Mouse (Mus musculus) forebrain, postnatal 0 days (tissue): ENCODE results near the gene Tef. TPM values are rescaled to one million over a fixed set of nuclear protein-coding genes. Genes with fewer than 3 reads are reported as not detected.

Experiments
- ATAC-seq: fragments of 200-750 bp; cut with Nextera tagmentation; 2 replicates; pipeline ENCODE4 v1.8.0; 2017; ENCODE audit warnings: mild to moderate bottlenecking, moderate library complexity
- DNase-seq: peaks from one replicate; pipeline ENCODE4 v3.0.0-alpha.2; 2015
- H3K27ac ChIP-seq: fragments of 300-500 bp; sonication (generic); 2 replicates; pipeline ENCODE4 v1.5.1; 2014; ENCODE audit warnings: low read depth, mild to moderate bottlenecking, antibody characterized with exemption, low read length, moderate library complexity, mixed read lengths
- H3K27me3 ChIP-seq: fragments of 300-500 bp; sonication (generic); 2 replicates; pipeline ENCODE4 v1.6.1; 2014; ENCODE audit warnings: mild to moderate bottlenecking, low read length, mixed read lengths; ENCODE audit not compliant: insufficient read depth
- H3K36me3 ChIP-seq: fragments of 300-500 bp; sonication (generic); 2 replicates; pipeline ENCODE4 v1.6.1; 2014; ENCODE audit warnings: mild to moderate bottlenecking, moderate library complexity; ENCODE audit not compliant: insufficient read depth
- H3K4me1 ChIP-seq: fragments of 300-500 bp; sonication (generic); 2 replicates; pipeline ENCODE4 v1.6.1; 2014; ENCODE audit warnings: antibody characterized with exemption; ENCODE audit not compliant: insufficient read depth
- H3K4me2 ChIP-seq: fragments of 300-500 bp; sonication (generic); 2 replicates; pipeline ENCODE4 v1.6.1; 2014; ENCODE audit warnings: low read depth, mild to moderate bottlenecking, moderate library complexity
- H3K4me3 ChIP-seq: fragments of 300-500 bp; sonication (generic); 2 replicates; pipeline ENCODE4 v1.5.1; 2014; ENCODE audit warnings: low read depth, low read length, mixed read lengths
- H3K9ac ChIP-seq: fragments of 300-500 bp; sonication (generic); 2 replicates; pipeline ENCODE4 v1.6.1; 2014; ENCODE audit warnings: mild to moderate bottlenecking
- H3K9me3 ChIP-seq: fragments of 300-500 bp; sonication (generic); 2 replicates; pipeline ENCODE4 v1.6.1; 2016; ENCODE audit warnings: low read length
- CTCF ChIP-seq: sonication (generic); IDR thresholded peaks from 2 replicates; pipeline ENCODE4 v1.5.1; 2016; ENCODE audit warnings: antibody characterized with exemption, control low read depth, low read depth
- WGBS: fragments of 180-500 bp; shearing (Covaris S2); extraction: QIAGEN DNeasy Blood & Tissue Kit; methylation state at CpG from one replicate; pipeline ENCODE4 v1.1.7; 2014; 5-methylcytosine and 5-hydroxymethylcytosine counted together
- polyA plus RNA-seq: library from polyadenylated mRNA; unstranded; fragments of >200 nt; fragmentation: Nextera tagmentation; extraction: Ambion mirVana; gene quantifications from 2 replicates; pipeline ENCODE4 v1.2.1, GENCODE M21; 2015
- total RNA-seq: library from RNA; depleted of rRNA; stranded (reverse); fragments of >200 nt; gene quantifications from 2 replicates; pipeline ENCODE4 v1.2.3, GENCODE M21; 2014

The Tef gene
- total and polyA plus RNA-seq, 2 experiments from 2014 or later = 27.8 to 71.8 TPM

GRCm38 (mm10) chr15:81800391-81800790 is 1.8 kb upstream of the Tef start:
- H3K9me3 ChIP-seq = no peaks in the 10 kb centered on the region
- WGBS = 76% methylated on average over 3 of the region's 3 CpGs
- no peak overlapping the region for H3K9ac ChIP-seq
- H3K27ac ChIP-seq = no peak overlapping the region
- TF ChIP-seq CTCF = no peak
- H3K4me3 ChIP-seq = no peak overlapping the region
- peaks cover 5% of the 10 kb centered on the region; the same call in 1 of the 2 replicates for H3K36me3 ChIP-seq
- H3K4me2 ChIP-seq = no peak overlapping the region
- H3K4me1 ChIP-seq = peaks cover 12% of the 10 kb centered on the region
- no peak for DNase-seq
- no peak for ATAC-seq
- no peaks in the 10 kb centered on the region for H3K27me3 ChIP-seq

- H3K9ac ChIP-seq = peak overlapping the region; percentile 47; the same call in 1 of the 2 replicates
- no peaks in the 10 kb centered on the region for H3K36me3 ChIP-seq
- peak; percentile 26 for ATAC-seq
- 4% methylated on average over 8 of the region's 8 CpGs for WGBS
- H3K27me3 ChIP-seq = no peaks in the 10 kb centered on the region
- peak overlapping the region; percentile 71 for H3K4me2 ChIP-seq
- H3K4me1 ChIP-seq = peaks cover 12% of the 10 kb centered on the region
- no peak for DNase-seq
- H3K4me3 ChIP-seq = peak overlapping the region; percentile 34
- no peak for TF ChIP-seq CTCF
- H3K9me3 ChIP-seq = no peaks in the 10 kb centered on the region
- H3K27ac ChIP-seq = peak overlapping the region; percentile 66
Measured at GRCm38 (mm10) chr15:81802941-81803351, 725 bp downstream of the Tef start.

- TF ChIP-seq CTCF = no peak
- no peaks in the 10 kb centered on the region for H3K9me3 ChIP-seq
- no peaks in the 10 kb centered on the region for H3K27me3 ChIP-seq
- no peak overlapping the region for H3K4me3 ChIP-seq
- peaks cover 12% of the 10 kb centered on the region for H3K4me1 ChIP-seq
- WGBS = 66% methylated on average over 4 of the region's 4 CpGs
- peak overlapping the region; percentile 71; the same call in 1 of the 2 replicates for H3K4me2 ChIP-seq
- ATAC-seq = no peak
- H3K9ac ChIP-seq = no peak overlapping the region
- H3K27ac ChIP-seq = no peak overlapping the region
- H3K36me3 ChIP-seq = no peaks in the 10 kb centered on the region
- no peak for DNase-seq
Measured at GRCm38 (mm10) chr15:81803425-81803951, 1.3 kb downstream of the Tef start.

- TF ChIP-seq CTCF = no peak
- Histone ChIP-seq H3K4me1 (peaks cover 12% of the 10 kb centered on the region), H3K36me3 (no peaks in the 10 kb centered on the region), H3K4me3 (no peak overlapping the region), H3K4me2 (no peak overlapping the region), H3K9ac (no peak overlapping the region), H3K27me3 (no peaks in the 10 kb centered on the region), H3K9me3 (no peaks in the 10 kb centered on the region), H3K27ac (no peak overlapping the region)
- WGBS = 59% methylated on average over 1 of the region's 1 CpGs
- DNase-seq (no peak), ATAC-seq (no peak)
Measured at GRCm38 (mm10) chr15:81804172-81804571, 2.0 kb downstream of the Tef start.

- ATAC-seq (no peak), DNase-seq (no peak)
- peaks cover 18% of the 10 kb centered on the region for H3K4me1 ChIP-seq
- H3K27me3 ChIP-seq = no peaks in the 10 kb centered on the region
- WGBS = 81% methylated on average over 3 of the region's 3 CpGs
- H3K27ac ChIP-seq = no peak overlapping the region
- no peak overlapping the region for H3K4me3 ChIP-seq
- H3K4me2 ChIP-seq = no peak overlapping the region
- TF ChIP-seq CTCF = no peak
- H3K9ac ChIP-seq = no peak overlapping the region
- no peaks in the 10 kb centered on the region for H3K36me3 ChIP-seq
- H3K9me3 ChIP-seq = no peaks in the 10 kb centered on the region
Measured at GRCm38 (mm10) chr15:81804883-81805282, 2.7 kb downstream of the Tef start.

- no peak overlapping the region for H3K27ac ChIP-seq
Measured at GRCm38 (mm10) chr15:81805624-81806023, 3.4 kb downstream of the Tef start.

GRCm38 (mm10) chr15:81806621-81807404 is 4.6 kb downstream of the Tef start:
- H3K27me3 ChIP-seq = no peaks in the 10 kb centered on the region
- no peak for TF ChIP-seq CTCF
- ATAC-seq = no peak

More at GRCm38 (mm10) chr15:81805624-81806023, 3.4 kb downstream of the Tef start:
- ATAC-seq (no peak), DNase-seq (no peak)
- Histone ChIP-seq H3K27me3 (no peaks in the 10 kb centered on the region), H3K36me3 (no peaks in the 10 kb centered on the region), H3K4me2 (no peak overlapping the region), H3K9ac (no peak overlapping the region), H3K4me3 (no peak overlapping the region), H3K4me1 (peaks cover 20% of the 10 kb centered on the region), H3K9me3 (no peaks in the 10 kb centered on the region)
- WGBS = 42% methylated on average over 6 of the region's 6 CpGs
- TF ChIP-seq CTCF = no peak

More at GRCm38 (mm10) chr15:81806621-81807404, 4.6 kb downstream of the Tef start:
- Histone ChIP-seq H3K4me2 (no peak overlapping the region), H3K4me3 (no peak overlapping the region), H3K9ac (no peak overlapping the region), H3K9me3 (no peaks in the 10 kb centered on the region), H3K27ac (no peak overlapping the region), H3K4me1 (peaks cover 20% of the 10 kb centered on the region), H3K36me3 (no peaks in the 10 kb centered on the region)
- DNase-seq = no peak
- 79% methylated on average over 4 of the region's 4 CpGs for WGBS
